Mouse (Mus musculus) erythroblast, embryonic 14.5 days (primary cell): ENCODE results near the gene Klk1. TPM values are rescaled to one million over a fixed set of nuclear protein-coding genes. Genes with fewer than 3 reads are reported as not detected.
A peak's percentile ranks its signal among the peaks of the same experiment; 100 is the strongest.
"Not testable (repeated sequence)": the region's sequence is repeated elsewhere in the genome, so short reads cannot be mapped to it uniquely, and the experiment has no call there.

Source experiments
- H3K27me3 ChIP-seq: 2 replicates; pipeline ENCODE4 v1.6.1; 2012; ENCODE audit warnings: inconsistent platforms; ENCODE audit not compliant: control insufficient read depth
- H3K36me3 ChIP-seq: 2 replicates; pipeline ENCODE4 v1.6.1; 2012; ENCODE audit warnings: mild to moderate bottlenecking, inconsistent platforms; ENCODE audit not compliant: control insufficient read depth
- H3K4me1 ChIP-seq: 2 replicates; pipeline ENCODE4 v1.6.1; 2012; ENCODE audit warnings: inconsistent platforms; ENCODE audit not compliant: control insufficient read depth
- H3K4me3 ChIP-seq: replicated peaks from 2 replicates; pipeline ENCODE3; 2012; ENCODE audit warnings: moderate library complexity, mild to moderate bottlenecking, inconsistent platforms
- H3K9me3 ChIP-seq: 2 replicates; pipeline ENCODE4 v1.6.1; 2012; ENCODE audit warnings: low read length, inconsistent platforms, mixed read lengths; ENCODE audit not compliant: control insufficient read depth
- GATA1 ChIP-seq: IDR thresholded peaks from 2 replicates; pipeline ENCODE4 v1.6.1; 2012; ENCODE audit warnings: low read length, inconsistent platforms, mixed read lengths
- TAL1 ChIP-seq: IDR thresholded peaks from 3 replicates; pipeline ENCODE4 v1.6.1; 2012; ENCODE audit warnings: low read length, inconsistent platforms, mixed read lengths
- polyA plus RNA-seq: library from polyadenylated mRNA; stranded (reverse); fragments of >175 nt; gene quantifications from 2 replicates; pipeline ENCODE4 v1.2.3, GENCODE M21; 2012

Klk1 gene
- polyA plus RNA-seq, 1 experiment = not detected

GRCm38 (mm10) chr7:44235909-44236308 is 10.7 kb downstream of the Klk1 start, which contains the start of gene Gm36864:
Gene Gm36864, plus strand, starts transcription at chr7:44236177.
- peaks cover 3% of the 10 kb centered on the region; the same call in 1 of the 2 replicates for H3K27me3 ChIP-seq
- H3K4me3 ChIP-seq = no peak within 1 kb of the TSS
- peaks cover 3% of the 10 kb centered on the region for H3K4me1 ChIP-seq
- H3K36me3 ChIP-seq = no peaks in the 10 kb centered on the region
- TF ChIP-seq TAL1 = no peak
- no peak for TF ChIP-seq GATA1
- H3K9me3 ChIP-seq = no peaks in the 10 kb centered on the region

DNA sequence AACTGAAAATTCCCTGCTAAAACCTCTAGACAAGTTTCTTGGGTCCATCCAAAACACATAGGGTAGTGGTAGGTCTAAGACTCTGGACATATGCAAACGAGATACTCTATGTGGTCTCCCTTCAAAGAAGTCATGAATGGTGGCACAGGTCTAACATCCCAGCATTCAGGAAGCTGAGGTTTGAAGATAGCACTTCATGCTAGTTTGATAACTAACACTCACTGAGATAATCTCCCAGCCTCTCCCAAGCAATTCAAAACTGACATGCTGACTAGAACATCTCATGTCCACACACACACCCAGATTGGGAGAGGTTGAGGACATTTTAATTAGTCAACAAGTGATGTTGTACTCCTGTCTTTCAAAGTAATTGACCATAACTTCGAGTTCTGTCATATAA is 14.8 kb downstream of the Klk1 start:
- Histone ChIP-seq H3K4me1 (peaks cover 7% of the 10 kb centered on the region), H3K27me3 (peaks cover 3% of the 10 kb centered on the region; the same call in 1 of the 2 replicates), H3K9me3 (no peaks in the 10 kb centered on the region), H3K36me3 (no peaks in the 10 kb centered on the region), H3K4me3 (no peak overlapping the region)
- TF ChIP-seq GATA1 (no peak), TAL1 (no peak)

DNA sequence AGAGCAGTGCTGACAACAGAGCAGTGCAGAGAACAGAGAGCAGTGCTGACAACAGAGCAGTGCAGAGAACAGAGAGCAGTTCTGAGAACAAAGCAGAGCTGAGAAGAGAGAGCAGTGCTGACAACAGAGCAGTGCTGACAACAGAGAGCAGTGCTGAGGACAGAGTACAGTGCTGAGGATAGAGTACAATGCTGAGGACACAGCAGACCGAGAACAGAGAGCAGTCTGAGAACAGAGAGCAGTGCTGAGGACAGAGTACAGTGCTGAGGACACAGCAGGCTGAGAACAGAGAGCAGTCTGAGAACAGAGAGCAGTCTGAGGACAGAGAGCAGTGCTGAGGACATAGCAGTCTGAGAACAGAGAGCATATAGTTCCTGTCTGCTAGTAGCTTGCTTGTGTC is 15.6 kb downstream of the Klk1 start:
- no peak for TF ChIP-seq TAL1
- TF ChIP-seq GATA1 = no peak
- Histone ChIP-seq H3K9me3 (no peaks in the 10 kb centered on the region), H3K27me3 (peaks cover 3% of the 10 kb centered on the region; the same call in 1 of the 2 replicates), H3K4me3 (no peak overlapping the region), H3K4me1 (peaks cover 15% of the 10 kb centered on the region), H3K36me3 (no peaks in the 10 kb centered on the region)

GRCm38 (mm10) chr7:44241163-44241562 is 16.0 kb downstream of the Klk1 start:
- TF ChIP-seq TAL1 (no peak), GATA1 (no peak)
- H3K27me3 ChIP-seq = peaks cover 3% of the 10 kb centered on the region; the same call in 1 of the 2 replicates

GRCm38 (mm10) chr7:44244080-44244479 is 18.9 kb downstream of the Klk1 start:
- no peak overlapping the region for H3K4me3 ChIP-seq
- H3K9me3 ChIP-seq = no peaks in the 10 kb centered on the region
- peaks cover 13% of the 10 kb centered on the region for H3K36me3 ChIP-seq
- TF ChIP-seq GATA1 (no peak), TAL1 (no peak)
- H3K4me1 ChIP-seq = peaks cover 42% of the 10 kb centered on the region
- peaks cover 3% of the 10 kb centered on the region; the same call in 1 of the 2 replicates for H3K27me3 ChIP-seq

More at GRCm38 (mm10) chr7:44241163-44241562, 16.0 kb downstream of the Klk1 start:
- Histone ChIP-seq H3K4me1 (peaks cover 18% of the 10 kb centered on the region), H3K9me3 (no peaks in the 10 kb centered on the region), H3K36me3 (no peaks in the 10 kb centered on the region), H3K4me3 (no peak overlapping the region)

DNA sequence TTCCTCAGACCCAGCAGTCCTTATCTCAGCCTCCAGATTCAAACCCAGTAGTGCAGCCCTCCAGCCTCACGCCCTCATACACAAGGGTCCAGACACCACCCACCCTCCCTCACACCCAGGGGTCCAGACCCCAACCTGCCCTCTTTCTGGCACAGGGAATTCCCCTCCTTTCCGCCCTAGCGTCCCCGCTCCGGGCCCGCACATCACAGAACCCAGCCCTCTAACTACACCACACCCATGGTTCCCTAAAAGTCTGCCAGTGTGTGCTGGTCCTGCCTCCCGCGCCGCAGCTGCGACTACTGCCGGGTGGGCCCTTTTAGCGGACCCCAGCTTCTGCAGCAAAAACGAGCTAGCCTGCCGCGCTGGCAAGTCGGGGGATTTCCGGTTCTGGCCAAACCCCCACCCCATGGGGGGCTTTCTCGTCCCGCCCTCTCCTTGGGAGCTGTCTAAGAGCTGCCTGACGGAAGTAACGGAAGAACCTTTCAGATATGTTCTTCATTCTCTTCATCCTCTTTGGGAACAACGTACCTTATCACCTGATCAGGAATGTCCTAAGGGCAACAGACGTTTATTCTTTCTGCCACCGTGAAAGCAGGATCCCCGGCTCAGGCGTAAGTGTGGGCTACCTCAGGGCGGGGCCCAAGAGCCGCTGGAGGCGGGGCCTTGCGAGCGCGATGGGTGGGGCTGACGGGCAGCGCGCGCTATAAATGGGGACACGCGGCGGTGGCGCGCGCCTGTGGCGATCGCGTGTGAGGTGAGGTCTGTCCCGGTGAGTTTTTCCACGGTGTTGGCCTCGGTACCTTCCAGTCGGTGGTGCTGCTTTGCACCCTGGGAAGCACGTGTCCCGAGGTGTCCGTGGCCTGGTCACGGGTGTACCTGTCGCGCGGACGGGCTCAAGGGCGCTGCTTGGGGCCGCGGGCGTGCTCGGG is 21.2 kb downstream of the Klk1 start, which contains the start of the genes 1700028J19Rik and 2410002F23Rik:
1700028J19Rik (minus strand) TSS at position 641 of the 929 bp plus-strand sequence.
2410002F23Rik (plus strand) TSS at position 668 of the 929 bp plus-strand sequence.
- Histone ChIP-seq H3K4me1 (peaks cover 51% of the 10 kb centered on the region), H3K9me3 (no peaks in the 10 kb centered on the region), H3K27me3 (no peaks in the 10 kb centered on the region; the same call in 1 of the 2 replicates), H3K36me3 (peaks cover 36% of the 10 kb centered on the region), H3K4me3 (peak within 1 kb of the TSS; percentile 98)
- TF ChIP-seq GATA1 (no peak), TAL1 (no peak)

DNA sequence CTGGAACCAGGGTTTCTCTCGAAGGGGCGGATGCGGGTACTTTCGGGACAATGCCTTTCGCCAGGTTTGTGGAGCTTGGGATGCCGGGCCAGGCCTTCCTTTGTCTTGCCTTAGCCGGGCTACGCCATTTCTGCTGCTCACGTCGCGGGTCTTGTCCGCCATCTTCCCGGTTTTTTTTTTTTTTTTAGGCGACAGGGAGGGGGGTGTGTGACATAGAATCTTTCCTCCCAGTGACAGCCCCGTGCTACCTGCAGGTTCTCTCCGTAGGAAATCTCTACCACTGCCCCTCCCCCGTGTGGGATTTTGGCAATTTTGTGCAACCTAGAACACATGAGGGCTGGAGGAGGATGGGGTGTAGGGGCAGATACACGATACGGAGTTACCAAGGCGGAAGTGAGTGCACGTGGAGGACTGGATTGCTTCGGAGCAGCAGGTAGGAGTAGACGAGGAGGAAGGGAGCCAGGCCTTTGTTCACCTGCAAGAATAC is 21.9 kb downstream of the Klk1 start:
- Histone ChIP-seq H3K4me1 (peaks cover 51% of the 10 kb centered on the region), H3K27me3 (no peaks in the 10 kb centered on the region; the same call in 1 of the 2 replicates), H3K36me3 (peaks cover 41% of the 10 kb centered on the region), H3K9me3 (no peaks in the 10 kb centered on the region), H3K4me3 (peak overlapping the region; percentile 98)
- TF ChIP-seq TAL1 = no peak
- no peak for TF ChIP-seq GATA1

- TF ChIP-seq GATA1 (no peak), TAL1 (no peak)
- peaks cover 51% of the 10 kb centered on the region for H3K36me3 ChIP-seq
- H3K4me3 ChIP-seq = peak overlapping the region; percentile 98
- no peaks in the 10 kb centered on the region for H3K9me3 ChIP-seq
- H3K4me1 ChIP-seq = peaks cover 51% of the 10 kb centered on the region
- H3K27me3 ChIP-seq = no peaks in the 10 kb centered on the region; the same call in 1 of the 2 replicates
Measured at GRCm38 (mm10) chr7:44247971-44248370, 22.8 kb downstream of the Klk1 start.

GRCm38 (mm10) chr7:44249248-44249647 is 24.1 kb downstream of the Klk1 start:
- Histone ChIP-seq H3K9me3 (no peaks in the 10 kb centered on the region), H3K4me3 (no peak overlapping the region), H3K4me1 (peaks cover 49% of the 10 kb centered on the region), H3K27me3 (no peaks in the 10 kb centered on the region), H3K36me3 (peaks cover 63% of the 10 kb centered on the region)
- TF ChIP-seq GATA1 = no peak
- TF ChIP-seq TAL1 = no peak

DNA sequence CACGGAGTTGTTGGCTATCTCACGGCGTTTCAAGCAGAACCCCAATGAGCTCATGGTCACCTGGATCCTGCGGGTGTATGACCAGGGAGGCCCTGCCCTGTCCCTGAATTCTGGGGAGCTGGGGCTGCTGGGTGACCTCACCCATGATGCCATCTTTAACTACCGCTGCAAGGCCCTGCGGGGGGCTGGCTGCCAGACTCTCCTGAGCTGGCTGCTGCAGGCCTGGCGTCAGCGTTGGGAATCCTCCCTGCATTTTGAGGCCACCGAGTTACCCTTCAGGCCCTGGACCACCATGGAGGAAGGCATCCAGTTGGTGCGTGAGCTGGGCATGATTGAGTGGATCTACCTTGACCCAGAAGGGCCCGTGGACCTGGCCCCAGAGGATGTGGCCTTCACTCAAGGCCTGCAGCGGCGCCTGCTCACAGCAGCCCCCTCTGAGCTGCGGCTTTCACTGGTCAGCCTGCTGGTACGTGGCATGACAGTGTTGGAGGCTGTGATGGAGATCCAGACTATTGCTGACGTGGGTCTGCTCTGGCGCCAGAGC is 25.6 kb downstream of the Klk1 start:
- Histone ChIP-seq H3K4me1 (peaks cover 38% of the 10 kb centered on the region), H3K36me3 (peaks cover 65% of the 10 kb centered on the region)
- H3K4me3 ChIP-seq, H3K27me3 ChIP-seq, H3K9me3 ChIP-seq: not testable (repeated sequence)
